Mouse (Mus musculus): ENCODE measurements around the gene Ly75.

Ly75 gene

DNA sequence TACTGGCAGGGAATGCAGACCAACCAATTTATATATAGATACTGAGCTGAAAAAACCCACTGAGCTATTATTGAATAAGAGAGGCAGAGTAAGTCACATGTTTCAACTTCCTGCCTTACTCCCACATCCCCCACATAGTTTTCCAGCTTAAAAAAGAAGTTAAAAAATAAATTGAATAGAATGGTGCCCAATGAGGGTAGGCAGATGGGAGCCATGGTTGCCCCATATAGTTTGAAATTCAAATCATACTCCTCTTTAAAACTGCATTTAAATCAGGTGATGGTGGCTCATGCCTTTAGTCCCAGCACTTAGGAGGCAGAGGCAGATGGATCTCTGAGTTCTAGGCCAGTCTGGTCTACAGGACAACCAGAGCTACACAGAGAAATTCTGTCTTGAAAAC is 129.6 kb downstream of the Ly75 start:
- DNase-seq (ENCODE audit: extremely low read depth, low read depth, low spot score): no peak

GRCm38 (mm10) chr2:60252782-60253181 is 130.3 kb downstream of the Ly75 start:
- DNase-seq (ENCODE audit: extremely low read depth, low read depth, low spot score): no peak
